Mouse (Mus musculus) induced T-regulatory cell, adult 2 months (primary cell): ENCODE data around the gene Stn1.

ENCODE experiments used
- DNase-seq: peaks from one replicate; pipeline ENCODE4 v3.0.0-alpha.2; 2012; ENCODE audit warnings: low read depth

Stn1 gene

DNA sequence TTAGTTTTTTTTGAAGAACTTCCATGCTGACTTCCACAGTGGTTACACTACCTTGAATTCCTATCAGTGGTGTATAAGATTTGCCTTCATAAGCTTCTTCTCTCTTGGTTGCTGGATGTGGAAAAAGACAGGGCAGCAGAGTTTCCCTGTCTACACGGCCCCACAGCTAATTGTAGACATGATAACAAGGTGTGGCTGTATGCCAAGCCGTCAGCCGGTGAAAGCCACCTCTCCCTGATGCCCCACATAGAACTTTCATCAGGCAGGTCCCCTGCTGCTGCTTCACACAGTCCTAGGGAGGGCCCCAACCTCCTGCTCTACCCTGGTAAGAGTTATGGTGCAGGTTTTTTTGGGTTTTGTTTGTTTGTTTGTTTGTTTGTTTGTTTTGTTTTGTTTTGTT lies 68.6 kb downstream of the Stn1 start:
- DNase-seq: no peak

DNA sequence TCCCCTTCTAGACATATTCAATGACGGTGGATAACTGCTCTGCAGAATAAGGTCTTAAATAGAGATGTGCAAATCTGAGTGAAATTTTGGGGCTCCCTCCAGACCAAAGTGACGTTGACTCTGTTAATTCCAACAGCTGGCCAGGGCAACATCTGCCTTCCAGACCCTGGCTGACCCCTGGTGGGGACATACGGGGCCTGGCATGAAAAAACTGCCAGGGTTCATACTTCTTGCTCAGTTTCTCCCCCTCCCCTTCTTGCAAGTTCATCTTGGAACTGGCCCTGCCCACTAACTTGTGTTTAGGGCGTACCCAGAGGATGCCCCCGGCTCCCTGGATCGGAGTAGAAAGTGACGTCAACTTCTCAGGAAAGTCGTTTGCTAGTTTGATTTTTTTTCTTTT lies 70.5 kb downstream of the Stn1 start:
- DNase-seq: no peak

DNA sequence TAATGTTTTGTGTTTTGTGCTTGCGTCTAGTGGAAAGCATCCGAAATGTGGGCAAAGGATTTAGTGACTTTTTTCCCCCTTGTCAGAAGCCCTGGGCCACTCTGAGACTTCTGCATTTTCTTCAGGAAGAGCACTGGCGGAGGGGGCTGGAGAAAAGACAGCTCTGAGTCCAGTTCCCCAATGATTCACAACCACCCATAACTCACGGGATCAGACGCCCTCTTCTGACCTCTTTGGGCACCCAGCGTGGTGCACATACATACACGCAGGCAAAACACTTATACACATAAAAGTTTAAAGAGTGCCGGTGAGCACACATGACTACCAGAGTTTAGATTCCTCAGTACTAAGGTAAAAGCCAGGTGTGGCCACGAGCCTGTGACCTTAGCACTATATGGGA lies 71.8 kb downstream of the Stn1 start:
- DNase-seq: peak; percentile 50

- peak; percentile 72 for DNase-seq
Observed at GRCm38 (mm10) chr19:47464304-47465241, 72.7 kb downstream of the Stn1 start, which contains the start of gene Sh3pxd2a. TSS of gene Sh3pxd2a (minus strand) at chr19:47464401.

GRCm38 (mm10) chr19:47463636-47464303 lies 73.5 kb downstream of the Stn1 start:
- DNase-seq: peak; percentile 87

GRCm38 (mm10) chr19:47463206-47463605 lies 74.1 kb downstream of the Stn1 start:
- DNase-seq: peak; percentile 43

DNA sequence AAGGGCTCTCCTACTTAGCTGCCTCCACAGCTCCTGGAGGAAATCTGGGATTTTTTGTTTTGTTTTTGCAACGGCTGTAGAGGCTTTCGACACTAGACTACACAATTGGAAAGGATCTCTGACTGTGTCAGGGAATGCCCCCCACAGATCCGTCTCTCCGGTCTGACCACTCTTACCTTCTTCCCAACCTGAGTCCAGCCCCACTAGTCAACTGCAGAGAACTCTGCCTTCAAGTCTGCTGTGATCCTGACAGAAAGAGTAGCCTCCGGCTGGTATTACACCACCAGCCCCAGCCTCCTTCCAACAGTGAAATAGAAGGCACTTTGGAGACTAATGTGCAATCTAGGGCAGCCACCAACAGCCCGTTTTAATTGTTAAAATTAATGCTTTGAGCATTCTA lies 74.6 kb downstream of the Stn1 start:
- DNase-seq: no peak

- peak; percentile 38 for DNase-seq
Observed at GRCm38 (mm10) chr19:47461838-47462237, 75.5 kb downstream of the Stn1 start.

- DNase-seq: no peak
Observed at GRCm38 (mm10) chr19:47461386-47461785, 75.9 kb downstream of the Stn1 start.

DNA sequence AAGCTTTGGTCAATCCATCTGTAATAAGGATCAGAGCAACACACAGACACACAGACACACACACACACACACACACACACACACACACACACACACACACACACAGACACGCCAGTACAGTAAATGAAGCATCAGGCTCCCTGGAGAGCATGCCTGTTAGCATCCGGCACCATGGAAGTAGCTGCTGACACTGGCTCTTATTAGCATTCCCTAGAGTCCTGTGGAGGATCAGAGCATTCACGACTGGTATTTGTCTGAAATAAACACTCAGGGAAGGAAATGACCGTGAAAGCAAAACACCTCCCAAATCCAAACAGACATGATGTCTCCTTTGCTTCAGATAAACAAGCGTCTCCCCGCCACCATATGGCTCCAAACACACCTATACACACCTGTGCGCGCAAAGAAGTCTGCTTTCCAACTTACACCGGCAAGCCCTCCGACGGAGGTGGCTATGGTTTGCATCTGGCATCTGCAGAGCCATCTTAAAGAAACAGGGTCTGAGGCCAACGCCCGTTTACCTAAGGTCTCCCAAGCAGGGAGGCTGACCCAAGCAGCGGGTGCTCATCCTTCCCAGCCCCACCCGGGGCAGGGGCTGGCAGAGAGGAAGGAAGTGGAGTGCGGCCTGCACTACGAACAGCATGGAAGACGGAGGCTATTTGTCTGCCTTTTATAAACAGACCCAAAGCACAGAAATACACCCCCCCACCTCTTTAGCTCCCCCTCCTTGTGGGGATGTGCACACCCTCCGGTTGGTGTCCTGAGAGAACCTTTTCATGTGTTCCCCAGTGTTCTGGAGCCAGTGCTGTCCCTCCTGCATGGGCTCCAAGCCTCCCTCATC lies 77.0 kb downstream of the Stn1 start:
- DNase-seq: no peak

DNA sequence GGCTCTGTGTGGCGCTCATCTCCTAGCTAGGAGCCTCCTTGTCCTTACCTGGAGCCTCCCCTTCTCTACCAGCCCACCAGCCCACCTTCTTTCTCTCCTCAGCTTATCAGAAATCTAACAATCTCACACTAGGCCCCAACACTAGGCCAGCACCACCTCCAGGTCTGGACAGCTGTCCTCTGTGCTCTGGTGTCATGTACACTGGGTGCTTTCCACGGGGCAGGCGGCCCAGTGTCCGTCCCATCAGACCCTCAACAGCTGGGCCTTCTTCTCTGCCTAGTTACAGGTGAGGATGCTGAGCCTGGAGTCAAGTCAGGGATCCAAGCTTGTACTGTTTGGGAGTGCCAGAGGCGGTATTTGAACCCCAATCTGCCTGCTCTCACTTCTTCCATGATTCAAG lies 78.1 kb downstream of the Stn1 start:
- no peak for DNase-seq

DNA sequence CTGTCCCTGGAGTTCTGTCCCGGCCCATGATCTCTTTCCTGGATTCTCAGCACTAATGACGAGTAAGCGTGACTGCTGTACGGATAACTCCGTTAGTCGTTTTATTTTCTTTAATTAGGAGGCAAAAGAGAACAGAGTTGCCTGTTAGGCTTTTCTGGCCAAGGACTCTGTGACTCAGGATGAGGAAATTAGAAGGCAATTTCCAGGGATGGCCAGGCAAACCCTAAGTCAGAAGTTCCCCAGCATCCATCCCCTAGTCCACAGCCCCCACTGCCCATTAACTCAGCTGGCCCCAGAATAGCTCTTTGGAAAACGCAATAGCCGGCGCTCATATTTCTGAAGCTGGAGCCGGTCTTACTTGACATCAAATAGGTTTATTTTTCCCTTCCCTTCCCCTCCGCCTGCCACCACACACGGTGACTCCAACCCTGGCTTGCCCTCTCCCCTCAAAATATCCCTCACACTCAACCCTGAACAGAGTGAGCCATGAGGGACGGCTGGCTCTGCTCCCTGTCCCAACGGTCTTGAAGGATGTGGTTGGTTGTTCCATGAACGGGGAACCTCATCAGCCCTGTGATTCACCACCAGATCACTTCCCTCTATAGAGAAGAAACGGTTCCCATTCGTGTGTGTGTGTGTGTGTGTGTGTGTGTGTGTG lies 78.7 kb downstream of the Stn1 start:
- no peak for DNase-seq

DNA sequence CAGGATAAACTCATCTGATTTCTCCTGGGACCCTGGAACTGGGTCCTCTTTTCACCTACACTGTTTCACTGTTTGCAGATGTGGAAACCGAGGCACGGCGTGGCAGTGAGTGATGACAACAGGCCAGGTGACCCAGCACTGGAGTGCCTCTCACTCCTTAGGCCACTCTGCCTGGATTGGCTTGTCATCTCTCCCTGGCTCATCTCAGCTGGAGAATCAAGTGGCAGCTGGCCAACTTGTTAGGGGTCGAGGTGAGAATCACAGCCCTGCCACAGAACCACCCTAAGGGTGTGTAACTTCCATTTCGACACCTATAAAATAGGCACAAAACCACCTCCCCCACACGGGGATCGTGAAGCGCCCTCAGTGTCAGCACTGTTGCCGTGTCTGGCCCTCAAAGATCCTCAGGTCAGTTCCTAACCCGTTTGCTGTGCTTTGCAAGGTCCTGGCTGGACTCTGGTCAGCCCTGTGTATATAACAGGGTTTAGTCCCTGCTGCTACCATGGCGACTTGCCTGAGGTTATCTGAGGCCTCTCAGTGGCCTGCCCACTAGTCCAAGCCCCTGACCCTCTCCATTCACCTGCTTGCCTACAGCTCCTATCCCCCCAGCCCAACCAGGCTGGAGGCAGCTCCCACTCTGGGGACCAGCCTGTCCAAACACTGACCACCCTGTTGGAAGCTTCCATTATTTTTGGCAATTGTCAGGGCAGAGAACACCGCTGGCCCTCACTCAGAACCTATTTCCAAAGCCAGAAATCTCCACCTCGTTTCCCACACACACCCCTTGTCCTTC lies 79.4 kb downstream of the Stn1 start:
- DNase-seq: no peak

DNA sequence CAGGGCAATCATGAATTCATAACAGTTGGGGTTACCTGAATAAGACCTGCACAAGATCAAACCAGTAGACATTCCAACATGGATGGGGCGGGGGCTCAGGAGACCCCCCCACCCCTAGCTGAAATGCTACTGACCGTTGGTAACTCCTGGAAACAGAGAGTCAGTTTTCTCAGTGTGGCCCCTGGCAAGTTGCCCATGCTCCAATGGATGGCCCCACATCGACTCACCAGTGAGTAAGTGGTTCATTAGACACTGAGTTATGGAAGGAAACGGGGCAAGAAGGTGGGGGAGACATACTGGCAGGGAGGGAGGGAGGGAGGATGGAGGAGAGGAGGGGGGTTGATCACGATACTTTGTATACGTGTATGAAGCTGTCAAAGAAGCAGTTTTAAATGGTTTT lies 81.3 kb downstream of the Stn1 start:
- no peak for DNase-seq

DNA sequence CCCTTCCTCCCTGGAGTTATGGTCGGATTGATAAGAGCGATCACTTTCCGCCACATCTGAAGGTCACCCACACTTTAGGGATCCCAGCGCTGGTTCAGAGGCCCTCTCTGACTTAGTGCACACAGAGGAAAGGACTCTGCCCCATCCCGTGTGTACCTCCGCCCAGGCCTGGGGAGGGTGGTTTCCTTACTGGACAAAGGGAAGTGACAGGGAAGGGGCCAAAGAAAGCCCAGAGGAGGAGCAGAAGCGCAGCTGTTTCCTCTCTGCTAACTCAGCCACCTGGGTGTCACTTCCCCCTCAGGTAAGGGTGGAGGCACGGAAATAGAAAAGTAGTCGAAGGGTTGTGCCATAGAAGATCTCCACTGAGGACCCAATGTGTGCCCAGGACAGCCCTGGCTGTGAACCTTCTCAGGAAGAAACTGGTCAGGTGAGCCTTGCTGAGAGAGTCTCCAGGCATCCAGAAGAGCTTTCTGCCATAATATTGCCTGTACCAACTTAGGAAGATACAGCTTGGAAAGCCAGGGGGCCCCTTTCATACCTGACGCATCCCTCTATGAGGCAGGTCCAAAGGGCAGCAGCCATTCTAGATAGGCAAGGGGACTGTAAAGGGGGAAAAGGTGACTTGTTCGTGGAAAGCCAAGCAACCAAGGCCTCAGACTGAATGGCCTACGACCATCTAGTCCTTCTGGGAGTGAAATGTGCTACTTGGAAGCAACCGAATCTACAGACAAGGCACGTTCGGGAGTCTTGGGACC lies 82.1 kb downstream of the Stn1 start:
- DNase-seq: no peak

DNA sequence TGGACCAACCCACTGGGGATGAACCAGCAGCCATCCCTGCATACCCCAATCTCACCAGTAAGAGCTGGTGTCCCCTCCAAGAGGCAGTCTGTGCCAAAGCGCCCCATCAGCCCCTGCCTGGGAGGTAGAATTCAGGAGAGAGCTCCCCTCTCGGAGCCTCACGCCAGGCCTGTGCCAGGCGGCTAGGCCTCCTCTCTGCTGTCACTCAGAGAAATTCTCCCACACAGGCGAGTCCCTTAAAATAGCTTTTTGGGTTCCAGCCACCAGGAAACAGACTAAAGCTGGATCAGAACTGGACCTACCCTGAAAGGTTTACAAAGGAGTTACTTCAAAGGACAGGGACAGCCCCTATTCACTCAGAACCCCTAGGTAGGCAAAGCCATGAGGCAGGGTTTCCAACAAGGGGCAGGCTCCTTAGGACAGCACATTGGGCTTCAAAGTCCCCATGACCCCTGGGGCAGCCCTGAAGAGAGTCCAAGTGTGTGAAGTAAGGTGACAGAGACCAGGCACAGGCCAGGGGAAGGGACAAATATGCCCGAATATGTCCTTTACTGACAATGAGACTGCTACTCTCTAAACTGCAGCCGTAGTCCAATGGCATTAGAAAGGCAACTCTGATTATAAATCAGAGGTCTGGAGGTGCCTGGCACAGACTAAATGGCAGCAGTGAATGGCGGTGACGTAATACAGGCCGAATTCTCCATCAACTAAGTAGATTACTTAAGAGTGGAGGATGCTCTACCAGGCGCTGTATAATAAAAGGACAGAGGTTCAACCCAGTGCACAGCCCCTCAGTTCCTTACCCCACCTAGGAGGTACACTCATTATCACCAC lies 82.9 kb downstream of the Stn1 start:
- DNase-seq: no peak

GRCm38 (mm10) chr19:47453352-47453751 lies 84.0 kb downstream of the Stn1 start:
- no peak for DNase-seq

DNA sequence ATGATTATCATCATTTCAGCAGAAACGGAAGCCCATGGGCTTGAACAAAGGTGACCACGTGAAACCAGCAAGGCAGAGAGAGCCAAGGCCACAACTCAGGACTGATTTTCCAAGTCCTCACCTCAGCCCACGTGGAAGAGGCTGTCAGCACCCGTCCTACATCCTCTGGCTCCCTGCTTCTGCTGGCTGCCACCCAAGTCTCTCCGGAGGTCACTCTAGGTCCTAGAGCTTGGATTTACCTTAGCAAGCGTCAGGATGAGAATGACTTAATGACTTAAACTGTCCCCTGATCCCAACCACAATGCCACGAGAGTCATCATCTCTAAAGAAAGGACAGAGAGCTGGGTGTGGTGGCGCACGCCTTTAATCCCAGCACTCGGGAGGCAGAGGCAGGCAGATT lies 84.6 kb downstream of the Stn1 start:
- no peak for DNase-seq

DNA sequence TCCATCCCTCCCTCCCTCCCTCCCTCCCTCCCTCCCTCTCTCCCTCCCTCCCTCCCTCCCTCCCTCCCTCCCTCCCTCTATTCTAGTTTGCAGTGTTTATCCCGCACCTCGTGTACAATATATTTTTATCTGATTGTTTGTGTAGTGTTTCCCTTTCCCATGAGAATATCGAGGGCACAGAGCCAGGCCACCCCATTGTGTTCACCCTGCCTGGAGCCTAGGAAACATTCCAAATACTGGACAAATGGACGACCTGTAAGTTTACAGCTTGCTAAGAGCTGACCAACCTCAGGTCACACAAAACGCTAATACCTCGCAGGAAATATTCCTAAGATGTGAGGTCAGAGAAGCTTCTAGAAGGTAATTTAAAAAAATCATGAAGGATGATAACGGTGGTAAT lies 85.1 kb downstream of the Stn1 start:
- no peak for DNase-seq
